Mouse (Mus musculus) bone marrow macrophage, adult 2 months (primary cell): Measurements from ENCODE around the gene Snap29.

Experiments used
- CTCF ChIP-seq: IDR thresholded peaks from 2 replicates; pipeline ENCODE4 v1.5.1; 2012; ENCODE audit warnings: low read depth, mild to moderate bottlenecking, low read length, moderate library complexity
- POLR2A ChIP-seq: IDR thresholded peaks from 2 replicates; pipeline ENCODE4 v1.6.1; 2012; ENCODE audit warnings: mild to moderate bottlenecking, low read depth, low read length, borderline replicate concordance

DNA sequence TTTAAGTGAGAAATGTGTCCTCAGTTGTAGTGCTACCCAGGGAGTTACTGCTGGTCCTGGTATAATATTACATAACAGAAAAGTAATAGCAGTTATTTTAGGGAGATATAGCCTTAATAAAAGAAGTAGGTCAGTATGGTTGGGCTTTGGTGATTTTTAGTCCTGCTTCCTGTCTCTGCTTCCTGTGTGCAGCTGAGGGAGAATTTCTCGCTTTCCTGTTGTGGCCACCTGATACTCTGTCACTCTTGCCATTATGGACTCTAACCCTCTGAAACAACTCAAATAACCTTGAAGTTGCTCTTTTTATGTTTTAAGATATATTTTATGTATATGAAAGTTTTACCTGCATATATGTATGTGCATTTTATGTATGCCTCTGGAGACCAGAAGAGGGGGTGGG, 55.8 kb downstream of the Snap29 start:
- no peak for TF ChIP-seq CTCF
- TF ChIP-seq POLR2A: no peak
